In genomic region chr11:97979824-97980495, GRCm38 (mm10) we compare ENCODE assay signal across 20 mouse cellular contexts. TPM values are rescaled to one million over a fixed set of nuclear protein-coding genes. Genes with fewer than 3 reads are reported as not detected.
DNase-seq lines count a peak whose midpoint lies in the region; ATAC-seq lines count a peak whose summit lies in the region.
"Had no signal": no experiment of that assay in that cellular context is flagged by ENCODE, and none has a peak within 500 bp of the region (broad histone marks: within the 10 kb centered on the region; RNA-seq: fewer than 3 reads in every experiment).

No protein-coding gene starts in this region.

- ATAC-seq in heart, embryonic 11.5 days (replicated peaks; ENCODE audit: insufficient number of reproducible peaks, low FRiP score, low TSS enrichment): no peak
- ATAC-seq in limb, embryonic 15.5 days (ENCODE audit: insufficient number of reproducible peaks, low FRiP score, low TSS enrichment, low read depth): no peak
- ATAC-seq: CD4-positive, CD25-positive, alpha-beta regulatory T cell, adult 4 months; midbrain, embryonic 16.5 days had no signal

- no peaks in the 10 kb centered on the region for H3K36me3 ChIP-seq in heart, embryonic 11.5 days (ENCODE audit: control insufficient read depth, insufficient read depth, low read length)
- no peaks in the 10 kb centered on the region for H3K36me3 ChIP-seq in limb, embryonic 15.5 days
- no peaks in the 10 kb centered on the region for H3K36me3 ChIP-seq in heart, embryonic 10.5 days
- H3K36me3 ChIP-seq: forebrain, embryonic 12.5 days; hindbrain, embryonic 13.5 days; midbrain, embryonic 10.5 days had no signal

- H3K4me3 ChIP-seq in heart, embryonic 11.5 days (ENCODE audit: low read depth, low read length): no peak overlapping the region
- H3K4me3 ChIP-seq in limb, embryonic 15.5 days: no peak overlapping the region
- H3K4me3 ChIP-seq in heart, embryonic 10.5 days: no peak overlapping the region
- H3K4me3 ChIP-seq: forebrain, embryonic 12.5 days; hindbrain, embryonic 13.5 days; midbrain, embryonic 10.5 days; myocyte had no signal

- H3K9me3 ChIP-seq in heart, embryonic 11.5 days (replicated peaks; ENCODE audit: control insufficient read depth, low read length): no peaks in the 10 kb centered on the region
- no peaks in the 10 kb centered on the region for H3K9me3 ChIP-seq in limb, embryonic 15.5 days
- H3K9me3 ChIP-seq in heart, embryonic 10.5 days: no peaks in the 10 kb centered on the region
- H3K9me3 ChIP-seq: forebrain, embryonic 12.5 days; hindbrain, embryonic 13.5 days; midbrain, embryonic 10.5 days had no signal

- H3K27ac ChIP-seq in heart, embryonic 11.5 days (ENCODE audit: low read depth, low read length): no peak overlapping the region
- 0 out of 2 replicates have a peak overlapping the region, but pooled peaks have one; percentile 11 for H3K27ac ChIP-seq in limb, embryonic 15.5 days
- no peak overlapping the region for H3K27ac ChIP-seq in heart, embryonic 10.5 days
- H3K27ac ChIP-seq: forebrain, embryonic 12.5 days; liver, embryonic 14.5 days had no signal

- peaks cover 21% of the 10 kb centered on the region for H3K27me3 ChIP-seq in heart, embryonic 11.5 days (ENCODE audit: control insufficient read depth, insufficient read depth, low read length)
- peaks cover 8% of the 10 kb centered on the region for H3K27me3 ChIP-seq in limb, embryonic 15.5 days
- H3K27me3 ChIP-seq in heart, embryonic 10.5 days (ENCODE audit: insufficient read depth, poor library complexity, severe bottlenecking): peaks cover 66% of the 10 kb centered on the region

- no peaks in the 10 kb centered on the region for H3K4me1 ChIP-seq in heart, embryonic 11.5 days (ENCODE audit: control insufficient read depth, insufficient read depth, low read length)
- H3K4me1 ChIP-seq in limb, embryonic 15.5 days: peaks cover 19% of the 10 kb centered on the region
- 0 out of 2 replicates have a peak, but pooled peaks cover 7% of the 10 kb centered on the region for H3K4me1 ChIP-seq in heart, embryonic 10.5 days
- H3K4me1 ChIP-seq: forebrain, embryonic 12.5 days had no signal

- H3K9ac ChIP-seq in heart, embryonic 11.5 days (ENCODE audit: low read depth, low read length): no peak overlapping the region
- no peak overlapping the region for H3K9ac ChIP-seq in limb, embryonic 15.5 days
- H3K9ac ChIP-seq: forebrain, embryonic 12.5 days; hindbrain, embryonic 13.5 days; liver, embryonic 14.5 days had no signal

- 58% methylated on average over 10 of the region's 10 CpGs for WGBS in heart, embryonic 11.5 days (ENCODE audit: insufficient replicate concordance)
- WGBS in limb, embryonic 15.5 days: 51% methylated on average over 10 of the region's 10 CpGs
- WGBS in heart, embryonic 10.5 days: 65% methylated on average over 10 of the region's 10 CpGs

- no peak overlapping the region for H3K4me2 ChIP-seq in heart, embryonic 11.5 days
- H3K4me2 ChIP-seq in limb, embryonic 15.5 days: no peak overlapping the region
- H3K4me2 ChIP-seq: forebrain, embryonic 12.5 days; hindbrain, embryonic 13.5 days had no signal

- DNase-seq in heart, adult 11 months: peak; percentile 95
- DNase-seq in retina, postnatal 1 day: peak; percentile 62
- DNase-seq in retina, embryonic 14.5 days (ENCODE audit: low spot score): no peak
- DNase-seq in ZHBTc4 (ENCODE audit: low read depth, low spot score): peak; percentile 78
- no peak for DNase-seq in heart, embryonic 10.5 days (ENCODE audit: low spot score)
- no peak for DNase-seq in lung, postnatal 36 days
- DNase-seq: cerebellum, adult 9-11 months; kidney, adult 11 months; kidney, postnatal 4 days; right cerebral cortex, postnatal 25 days; thymus, postnatal 25 days had no signal

RNA-seq across cellular contexts. Expression of gene Plxdc1, which starts 6.3 kb away (rescaled TPM):
- polyA plus RNA-seq in heart, embryonic 11.5 days (2014; fragmentation: Nextera tagmentation; extraction: Ambion mirVana): 0.14 TPM in 1 of 2 replicates, not detected in the other
- polyA plus RNA-seq in limb, embryonic 15.5 days (2015; fragmentation: Nextera tagmentation; extraction: Ambion mirVana): 1.7 TPM in 2 replicates
- not detected in 2 replicates for polyA plus RNA-seq in heart, embryonic 10.5 days (2016; fragmentation: Nextera tagmentation; extraction: Ambion mirVana)

RNA-seq across cellular contexts. Expression of gene Arl5c, which starts 16.0 kb away (rescaled TPM):
- polyA plus RNA-seq in heart, embryonic 11.5 days (2014; fragmentation: Nextera tagmentation; extraction: Ambion mirVana): 7.2 and 8.0 TPM in 2 replicates
- polyA plus RNA-seq in limb, embryonic 15.5 days (2015; fragmentation: Nextera tagmentation; extraction: Ambion mirVana): 13.8 and 16.4 TPM in 2 replicates
- 9.8 and 15.7 TPM in 2 replicates for polyA plus RNA-seq in heart, embryonic 10.5 days (2016; fragmentation: Nextera tagmentation; extraction: Ambion mirVana)

RNA-seq across cellular contexts. Expression of gene Cacnb1, which starts 42.9 kb away (rescaled TPM):
- polyA plus RNA-seq in heart, embryonic 11.5 days (2014; fragmentation: Nextera tagmentation; extraction: Ambion mirVana): 5.0 and 6.1 TPM in 2 replicates
- polyA plus RNA-seq in limb, embryonic 15.5 days (2015; fragmentation: Nextera tagmentation; extraction: Ambion mirVana): 19.6 and 31.1 TPM in 2 replicates
- 4.6 and 5.3 TPM in 2 replicates for polyA plus RNA-seq in heart, embryonic 10.5 days (2016; fragmentation: Nextera tagmentation; extraction: Ambion mirVana)

RNA-seq across cellular contexts. Expression of gene Rpl19, which starts 46.5 kb away (rescaled TPM):
- polyA plus RNA-seq in heart, embryonic 11.5 days (2014; fragmentation: Nextera tagmentation; extraction: Ambion mirVana): 855 and 888 TPM in 2 replicates
- 1,005 and 1,062 TPM in 2 replicates for polyA plus RNA-seq in limb, embryonic 15.5 days (2015; fragmentation: Nextera tagmentation; extraction: Ambion mirVana)
- polyA plus RNA-seq in heart, embryonic 10.5 days (2016; fragmentation: Nextera tagmentation; extraction: Ambion mirVana): 867 and 1,011 TPM in 2 replicates

Comparison
In these comparisons a context has a peak if more than half of its experiments do, and no peak if none do; other contexts are left out.
1. DNase-seq: peak in heart, adult 11 months (single experiment), retina, postnatal 1 day (single experiment) and ZHBTc4 (single experiment); none in retina, embryonic 14.5 days (single experiment), heart, embryonic 10.5 days (single experiment) and lung, postnatal 36 days (single experiment).